Mouse (Mus musculus): ENCODE measurements at regions not wholly inside any gene's neighbourhood (a gene's known extent, or its start where the extent isn't known, plus 50 kb on each side); places are given as distances from the start of the nearest gene placed in this dataset.
"Not testable (repeated sequence)": the region's sequence is repeated elsewhere in the genome, so short reads cannot be mapped to it uniquely, and the experiment has no call there.

GRCm38 (mm10) chr13:5920422-5920821, 59.1 kb downstream of the Klf6 start:
- no peak for DNase-seq (ENCODE audit: low read depth, low spot score)

GRCm38 (mm10) chr13:5931433-5931832, 70.2 kb downstream of the Klf6 start:
- Histone ChIP-seq H3K27me3 (ENCODE audit: control insufficient read depth, insufficient read depth, low read length, poor library complexity, severe bottlenecking) (no peaks in the 10 kb centered on the region), H3K36me3 (ENCODE audit: control insufficient read depth, insufficient read depth, low read length, poor library complexity, severe bottlenecking) (no peaks in the 10 kb centered on the region)
- no peak for DNase-seq (ENCODE audit: low read depth, low spot score)

More at GRCm38 (mm10) chr13:5920422-5920821, 59.1 kb downstream of the Klf6 start:
- no peaks in the 10 kb centered on the region for H3K27me3 ChIP-seq (ENCODE audit: control insufficient read depth, insufficient read depth, low read length, poor library complexity, severe bottlenecking)
- no peaks in the 10 kb centered on the region for H3K36me3 ChIP-seq (ENCODE audit: control insufficient read depth, insufficient read depth, low read length, poor library complexity, severe bottlenecking)

- H3K36me3 ChIP-seq (ENCODE audit: control insufficient read depth, insufficient read depth, low read length, poor library complexity, severe bottlenecking), result no peaks in the 10 kb centered on the region
- no peak for DNase-seq (ENCODE audit: low read depth, low spot score)
- no peaks in the 10 kb centered on the region for H3K27me3 ChIP-seq (ENCODE audit: control insufficient read depth, insufficient read depth, low read length, poor library complexity, severe bottlenecking)
Observed at GRCm38 (mm10) chr13:5937436-5937835, 76.2 kb downstream of the Klf6 start.

GRCm38 (mm10) chr13:5937970-5938369, 76.7 kb downstream of the Klf6 start:
- no peak for DNase-seq (ENCODE audit: low read depth, low spot score)
- H3K36me3 ChIP-seq (ENCODE audit: control insufficient read depth, insufficient read depth, low read length, poor library complexity, severe bottlenecking), result no peaks in the 10 kb centered on the region
- H3K27me3 ChIP-seq (ENCODE audit: control insufficient read depth, insufficient read depth, low read length, poor library complexity, severe bottlenecking), result no peaks in the 10 kb centered on the region

GRCm38 (mm10) chr13:5939368-5939767, 78.1 kb downstream of the Klf6 start:
- peak; percentile 58 for DNase-seq (ENCODE audit: low read depth, low spot score)
- no peaks in the 10 kb centered on the region for H3K27me3 ChIP-seq (ENCODE audit: control insufficient read depth, insufficient read depth, low read length, poor library complexity, severe bottlenecking)
- H3K36me3 ChIP-seq (ENCODE audit: control insufficient read depth, insufficient read depth, low read length, poor library complexity, severe bottlenecking), result no peaks in the 10 kb centered on the region

- Histone ChIP-seq H3K36me3 (ENCODE audit: control insufficient read depth, insufficient read depth, low read length, poor library complexity, severe bottlenecking) (no peaks in the 10 kb centered on the region), H3K27me3 (ENCODE audit: control insufficient read depth, insufficient read depth, low read length, poor library complexity, severe bottlenecking) (no peaks in the 10 kb centered on the region)
- DNase-seq (ENCODE audit: low read depth, low spot score), result no peak
Observed at GRCm38 (mm10) chr13:5952863-5953262, 91.6 kb downstream of the Klf6 start.

- H3K36me3 ChIP-seq (ENCODE audit: control insufficient read depth, insufficient read depth, low read length, poor library complexity, severe bottlenecking); DNase-seq (ENCODE audit: low read depth, low spot score); H3K27me3 ChIP-seq (ENCODE audit: control insufficient read depth, insufficient read depth, low read length, poor library complexity, severe bottlenecking): not testable (repeated sequence)
Observed at GRCm38 (mm10) chr13:5955121-5955520, 93.8 kb downstream of the Klf6 start.

GRCm38 (mm10) chr13:5956145-5956544, 94.9 kb downstream of the Klf6 start:
- no peaks in the 10 kb centered on the region for H3K27me3 ChIP-seq (ENCODE audit: control insufficient read depth, insufficient read depth, low read length, poor library complexity, severe bottlenecking)
- no peak for DNase-seq (ENCODE audit: low read depth, low spot score)
- H3K36me3 ChIP-seq (ENCODE audit: control insufficient read depth, insufficient read depth, low read length, poor library complexity, severe bottlenecking), result no peaks in the 10 kb centered on the region

GRCm38 (mm10) chr13:5962947-5963346, 101.7 kb downstream of the Klf6 start:
- Histone ChIP-seq H3K27me3 (ENCODE audit: control insufficient read depth, insufficient read depth, low read length, poor library complexity, severe bottlenecking) (no peaks in the 10 kb centered on the region), H3K36me3 (ENCODE audit: control insufficient read depth, insufficient read depth, low read length, poor library complexity, severe bottlenecking) (no peaks in the 10 kb centered on the region)
- no peak for DNase-seq (ENCODE audit: low read depth, low spot score)

- Histone ChIP-seq H3K36me3 (ENCODE audit: control insufficient read depth, insufficient read depth, low read length, poor library complexity, severe bottlenecking) (no peaks in the 10 kb centered on the region), H3K27me3 (ENCODE audit: control insufficient read depth, insufficient read depth, low read length, poor library complexity, severe bottlenecking) (no peaks in the 10 kb centered on the region)
- no peak for DNase-seq (ENCODE audit: low read depth, low spot score)
Observed at GRCm38 (mm10) chr13:5964626-5965025, 103.3 kb downstream of the Klf6 start.

- DNase-seq (ENCODE audit: low read depth, low spot score), result no peak
- no peaks in the 10 kb centered on the region for H3K36me3 ChIP-seq (ENCODE audit: control insufficient read depth, insufficient read depth, low read length, poor library complexity, severe bottlenecking)
- no peaks in the 10 kb centered on the region for H3K27me3 ChIP-seq (ENCODE audit: control insufficient read depth, insufficient read depth, low read length, poor library complexity, severe bottlenecking)
Observed at GRCm38 (mm10) chr13:5978615-5979014, 117.3 kb downstream of the Klf6 start.

GRCm38 (mm10) chr13:5987491-5987890, 126.2 kb downstream of the Klf6 start:
- no peak for DNase-seq (ENCODE audit: low read depth, low spot score)
- Histone ChIP-seq H3K27me3 (ENCODE audit: control insufficient read depth, insufficient read depth, low read length, poor library complexity, severe bottlenecking) (no peaks in the 10 kb centered on the region), H3K36me3 (ENCODE audit: control insufficient read depth, insufficient read depth, low read length, poor library complexity, severe bottlenecking) (no peaks in the 10 kb centered on the region)

- H3K27me3 ChIP-seq (ENCODE audit: control insufficient read depth, insufficient read depth, low read length, poor library complexity, severe bottlenecking), result no peaks in the 10 kb centered on the region
- no peak for DNase-seq (ENCODE audit: low read depth, low spot score)
- no peaks in the 10 kb centered on the region for H3K36me3 ChIP-seq (ENCODE audit: control insufficient read depth, insufficient read depth, low read length, poor library complexity, severe bottlenecking)
Observed at GRCm38 (mm10) chr13:5988407-5988806, 127.1 kb downstream of the Klf6 start.

- no peak for DNase-seq (ENCODE audit: low read depth, low spot score)
- H3K36me3 ChIP-seq (ENCODE audit: control insufficient read depth, insufficient read depth, low read length, poor library complexity, severe bottlenecking), result no peaks in the 10 kb centered on the region
- H3K27me3 ChIP-seq (ENCODE audit: control insufficient read depth, insufficient read depth, low read length, poor library complexity, severe bottlenecking), result no peaks in the 10 kb centered on the region
Observed at GRCm38 (mm10) chr13:6000559-6001217, 139.4 kb downstream of the Klf6 start.

- H3K27me3 ChIP-seq (ENCODE audit: control insufficient read depth, insufficient read depth, low read length, poor library complexity, severe bottlenecking), result no peaks in the 10 kb centered on the region
- no peaks in the 10 kb centered on the region for H3K36me3 ChIP-seq (ENCODE audit: control insufficient read depth, insufficient read depth, low read length, poor library complexity, severe bottlenecking)
- DNase-seq (ENCODE audit: low read depth, low spot score), result no peak
Observed at GRCm38 (mm10) chr13:6001218-6001564, 139.9 kb downstream of the Klf6 start.

- Histone ChIP-seq H3K36me3 (ENCODE audit: control insufficient read depth, insufficient read depth, low read length, poor library complexity, severe bottlenecking) (no peaks in the 10 kb centered on the region), H3K27me3 (ENCODE audit: control insufficient read depth, insufficient read depth, low read length, poor library complexity, severe bottlenecking) (no peaks in the 10 kb centered on the region)
- DNase-seq (ENCODE audit: low read depth, low spot score), result no peak
Observed at GRCm38 (mm10) chr13:6005901-6006300, 144.6 kb downstream of the Klf6 start.

Data from splenic B cell, adult 2 months (primary cell).